Mouse (Mus musculus): ENCODE results near the gene AW011738. TPM values are rescaled to one million over a fixed set of nuclear protein-coding genes. Genes with fewer than 3 reads are reported as not detected.

Gene AW011738
- total RNA-seq, 4 experiments from 2014 or later: 5.9 to 7.5 (median 7.0) TPM

GRCm38 (mm10) chr4:156197829-156198205, 5.3 kb upstream of the AW011738 start:
- DNase-seq (ENCODE audit: low spot score in 2 of 2): peak; percentile 67 to 79

GRCm38 (mm10) chr4:156200623-156201475, 2.3 kb upstream of the AW011738 start, which contains the start of gene Isg15:
Gene Isg15 (minus strand): TSS chr4:156200818.
- DNase-seq (ENCODE audit: low spot score in 2 of 2): no peak

GRCm38 (mm10) chr4:156202462-156202893, 626 bp upstream of the AW011738 start:
- no peak for DNase-seq (ENCODE audit: low spot score in 2 of 2)

- DNase-seq (ENCODE audit: low spot score in 2 of 2): no peak
Observed at GRCm38 (mm10) chr4:156203413-156204131, 468 bp downstream of the AW011738 start.

GRCm38 (mm10) chr4:156208872-156209271, 5.8 kb downstream of the AW011738 start:
- no peak for DNase-seq (ENCODE audit: low spot score in 2 of 2)

- DNase-seq (ENCODE audit: low spot score in 2 of 2): no peak
Observed at GRCm38 (mm10) chr4:156209963-156210635, 7.0 kb downstream of the AW011738 start.

GRCm38 (mm10) chr4:156213134-156213533, 10.0 kb downstream of the AW011738 start:
- no peak for DNase-seq (ENCODE audit: low spot score in 2 of 2)

GRCm38 (mm10) chr4:156215649-156216048, 12.5 kb downstream of the AW011738 start, which contains the start of gene Perm1:
Gene Perm1 (plus strand): TSS chr4:156215868.
- no peak for DNase-seq (ENCODE audit: low spot score in 2 of 2)

- DNase-seq (ENCODE audit: low spot score in 2 of 2): no peak
Observed at GRCm38 (mm10) chr4:156216196-156216595, 13.1 kb downstream of the AW011738 start.

- DNase-seq (ENCODE audit: low spot score in 2 of 2): no peak
Observed at GRCm38 (mm10) chr4:156217022-156217669, 14.0 kb downstream of the AW011738 start.

- no peak for DNase-seq (ENCODE audit: low spot score in 2 of 2)
Observed at GRCm38 (mm10) chr4:156217838-156218237, 14.7 kb downstream of the AW011738 start.

GRCm38 (mm10) chr4:156219936-156220335, 16.8 kb downstream of the AW011738 start:
- no peak for DNase-seq (ENCODE audit: low spot score in 2 of 2)

- DNase-seq (ENCODE audit: low spot score in 2 of 2): no peak
Observed at GRCm38 (mm10) chr4:156224276-156224675, 21.2 kb downstream of the AW011738 start.

GRCm38 (mm10) chr4:156227752-156228392, 24.8 kb downstream of the AW011738 start:
- DNase-seq (ENCODE audit: low spot score in 2 of 2): no peak

- DNase-seq (ENCODE audit: low spot score in 2 of 2): no peak
Observed at GRCm38 (mm10) chr4:156228393-156229024, 25.4 kb downstream of the AW011738 start.

- no peak for DNase-seq (ENCODE audit: low spot score in 2 of 2)
Observed at GRCm38 (mm10) chr4:156234021-156234501, 31.0 kb downstream of the AW011738 start.

- DNase-seq (ENCODE audit: low spot score in 2 of 2): peak; percentile 51 to 67
Observed at GRCm38 (mm10) chr4:156234701-156235213, 31.7 kb downstream of the AW011738 start, which contains the start of gene Plekhn1. Gene Plekhn1 (minus strand): TSS chr4:156234857.

- DNase-seq (ENCODE audit: low spot score in 2 of 2): no peak
Observed at GRCm38 (mm10) chr4:156235360-156235770, 32.3 kb downstream of the AW011738 start.

GRCm38 (mm10) chr4:156235808-156236533, 32.9 kb downstream of the AW011738 start, which contains the start of gene Noc2l:
Gene Noc2l (plus strand): TSS chr4:156236010.
- peak; percentile 72 to 85 for DNase-seq (ENCODE audit: low spot score in 2 of 2)

Data from left cerebral cortex, adult 8-10 months (tissue).